Comparison of ENCODE assay signal across 8 mouse cellular contexts in genomic region chr1:152809541-152810252, GRCm38 (mm10). TPM values are rescaled to one million over a fixed set of nuclear protein-coding genes. Genes with fewer than 3 reads are reported as not detected.
DNase-seq lines count a peak whose midpoint lies in the region; ATAC-seq and TF ChIP-seq lines count a peak whose summit lies in the region.

No protein-coding gene starts in this region.

- H3K27ac ChIP-seq in neural tube, embryonic 11.5 days (ENCODE audit: low read depth, low read length), result no peak overlapping the region
- H3K27ac ChIP-seq in kidney, embryonic 14.5 days (ENCODE audit: low read depth, low read length), result 0 out of 2 replicates have a peak overlapping the region, but pooled peaks have one; percentile 17
- peak overlapping the region; percentile 57; the same call in 1 of the 2 replicates for H3K27ac ChIP-seq in stomach, embryonic 15.5 days
- H3K27ac ChIP-seq in cerebellum, adult 2 months (ENCODE audit: insufficient read depth, low read length), result no peak overlapping the region

- no peak for TF ChIP-seq CTCF in cerebellum, adult 2 months (IDR thresholded peaks at IDR 0.05; ENCODE audit: borderline replicate concordance, insufficient read depth, low read depth, low read length)

- H3K27me3 ChIP-seq in neural tube, embryonic 11.5 days (ENCODE audit: control insufficient read depth, insufficient read depth, low read length), result no peaks in the 10 kb centered on the region
- no peaks in the 10 kb centered on the region for H3K27me3 ChIP-seq in kidney, embryonic 14.5 days (ENCODE audit: control insufficient read depth, insufficient read depth, low read length)
- no peaks in the 10 kb centered on the region for H3K27me3 ChIP-seq in stomach, embryonic 15.5 days (replicated peaks)
- no peaks in the 10 kb centered on the region for H3K27me3 ChIP-seq in cerebellum, adult 2 months (ENCODE audit: control insufficient read depth, insufficient read depth, low read length)

- ATAC-seq in neural tube, embryonic 11.5 days (ENCODE audit: insufficient read depth, low FRiP score, low TSS enrichment), result no peak
- peak; percentile 72 for ATAC-seq in kidney, embryonic 14.5 days (ENCODE audit: low FRiP score, low TSS enrichment)
- ATAC-seq in stomach, embryonic 15.5 days (ENCODE audit: insufficient read depth, low FRiP score, low read depth), result peak; percentile 73

- no peaks in the 10 kb centered on the region for H3K9me3 ChIP-seq in neural tube, embryonic 11.5 days (ENCODE audit: control insufficient read depth, low read length)
- no peaks in the 10 kb centered on the region for H3K9me3 ChIP-seq in kidney, embryonic 14.5 days (ENCODE audit: control insufficient read depth, low read length)
- H3K9me3 ChIP-seq in stomach, embryonic 15.5 days, result no peaks in the 10 kb centered on the region

- DNase-seq in neural tube, embryonic 11.5 days (ENCODE audit: low spot score), result peak; percentile 51
- DNase-seq in neural tube, embryonic 10.5 days (ENCODE audit: extremely low spot score, low spot score), result no peak
- DNase-seq in heart, adult 11 months, result peak; percentile 98
- no peak for DNase-seq in frontal cortex, postnatal 10 days (ENCODE audit: low spot score in 2 of 2)
- DNase-seq in cerebellum, adult 2 months, result no peak
- DNase-seq in left cerebral cortex, adult 18-20 months (ENCODE audit: low spot score in 2 of 2), result no peak

- no peak for TF ChIP-seq POLR2A in cerebellum, adult 2 months (IDR thresholded peaks at IDR 0.05; ENCODE audit: borderline replicate concordance, insufficient read depth, low read length)

- no peak overlapping the region for H3K9ac ChIP-seq in neural tube, embryonic 11.5 days (ENCODE audit: low read length)
- H3K9ac ChIP-seq in kidney, embryonic 14.5 days (ENCODE audit: low read depth, low read length), result no peak overlapping the region
- no peak overlapping the region for H3K9ac ChIP-seq in stomach, embryonic 15.5 days

- no peak overlapping the region for H3K4me3 ChIP-seq in neural tube, embryonic 11.5 days (ENCODE audit: low read depth, low read length)
- no peak overlapping the region for H3K4me3 ChIP-seq in kidney, embryonic 14.5 days (ENCODE audit: low read length)
- no peak overlapping the region for H3K4me3 ChIP-seq in stomach, embryonic 15.5 days (replicated peaks)
- no peak overlapping the region for H3K4me3 ChIP-seq in cerebellum, adult 2 months (replicated peaks; ENCODE audit: insufficient read depth, low read depth, low read length)

- no peaks in the 10 kb centered on the region for H3K4me1 ChIP-seq in neural tube, embryonic 11.5 days (ENCODE audit: control insufficient read depth, insufficient read depth, low read length)
- H3K4me1 ChIP-seq in kidney, embryonic 14.5 days (ENCODE audit: control insufficient read depth, insufficient read depth, low read length), result peaks cover 9% of the 10 kb centered on the region; the same call in 1 of the 2 replicates
- no peaks in the 10 kb centered on the region for H3K4me1 ChIP-seq in stomach, embryonic 15.5 days
- H3K4me1 ChIP-seq in cerebellum, adult 2 months (ENCODE audit: control insufficient read depth, insufficient read depth, low read length), result peaks cover 3% of the 10 kb centered on the region; the same call in 1 of the 2 replicates

- no peaks in the 10 kb centered on the region for H3K36me3 ChIP-seq in neural tube, embryonic 11.5 days (ENCODE audit: control insufficient read depth, insufficient read depth, low read length)
- no peaks in the 10 kb centered on the region for H3K36me3 ChIP-seq in kidney, embryonic 14.5 days (ENCODE audit: control insufficient read depth, insufficient read depth, low read length)
- H3K36me3 ChIP-seq in stomach, embryonic 15.5 days, result no peaks in the 10 kb centered on the region

- WGBS in neural tube, embryonic 11.5 days, result 34% methylated on average over 8 of the region's 8 CpGs
- 24% methylated on average over 8 of the region's 8 CpGs for whole genome bisulfite sequencing in kidney, embryonic 14.5 days
- 33% methylated on average over 8 of the region's 8 CpGs for WGBS in stomach, embryonic 15.5 days
- WGBS in cerebellum, adult 2 months, result 21% methylated on average over 8 of the region's 8 CpGs

- no peak overlapping the region for H3K4me2 ChIP-seq in neural tube, embryonic 11.5 days (ENCODE audit: low read depth)
- H3K4me2 ChIP-seq in kidney, embryonic 14.5 days (replicated peaks; ENCODE audit: low read depth, low read length), result no peak overlapping the region; the same call in 1 of the 2 replicates
- H3K4me2 ChIP-seq in stomach, embryonic 15.5 days, result no peak overlapping the region; the same call in 1 of the 2 replicates

RNA-seq across cellular contexts. Expression of gene Ncf2, which starts 9.7 kb away (rescaled TPM):
- polyA plus RNA-seq in neural tube, embryonic 11.5 days (2014; fragmentation: Nextera tagmentation; extraction: Ambion mirVana), result 3.8 and 5.9 TPM in 2 replicates
- polyA plus RNA-seq in kidney, embryonic 14.5 days (2014; fragmentation: Nextera tagmentation; extraction: Ambion mirVana), result 5.6 and 7.1 TPM in 2 replicates
- 6.1 and 7.0 TPM in 2 replicates for polyA plus RNA-seq in stomach, embryonic 15.5 days (2015; fragmentation: Nextera tagmentation; extraction: Ambion mirVana)
- polyA plus RNA-seq in cerebellum, adult 2 months (2012; rRNA removed), result 2.0 and 2.7 TPM in 2 replicates
- 1 to 10 TPM; 2.4 to 5.0 TPM for total RNA-seq in left cerebral cortex, adult 18-20 months (2021)

RNA-seq across cellular contexts. Expression of gene Arpc5, which starts 43.4 kb away (rescaled TPM):
- 297 and 303 TPM in 2 replicates for polyA plus RNA-seq in neural tube, embryonic 11.5 days (2014; fragmentation: Nextera tagmentation; extraction: Ambion mirVana)
- polyA plus RNA-seq in kidney, embryonic 14.5 days (2014; fragmentation: Nextera tagmentation; extraction: Ambion mirVana), result 228 and 240 TPM in 2 replicates
- 326 and 330 TPM in 2 replicates for polyA plus RNA-seq in stomach, embryonic 15.5 days (2015; fragmentation: Nextera tagmentation; extraction: Ambion mirVana)
- 71.3 and 72.0 TPM in 2 replicates for polyA plus RNA-seq in cerebellum, adult 2 months (2012; rRNA removed)
- total RNA-seq in left cerebral cortex, adult 18-20 months (2021), result 10 to 100 TPM; 81.0 to 95.0 TPM

RNA-seq across cellular contexts. Expression of gene Rgl1, which starts 43.5 kb away (rescaled TPM):
- 31.8 and 34.8 TPM in 2 replicates for polyA plus RNA-seq in neural tube, embryonic 11.5 days (2014; fragmentation: Nextera tagmentation; extraction: Ambion mirVana)
- polyA plus RNA-seq in kidney, embryonic 14.5 days (2014; fragmentation: Nextera tagmentation; extraction: Ambion mirVana), result 45.2 and 63.8 TPM in 2 replicates
- polyA plus RNA-seq in stomach, embryonic 15.5 days (2015; fragmentation: Nextera tagmentation; extraction: Ambion mirVana), result 41.5 and 41.7 TPM in 2 replicates
- 22.4 and 24.4 TPM in 2 replicates for polyA plus RNA-seq in cerebellum, adult 2 months (2012; rRNA removed)
- total RNA-seq in left cerebral cortex, adult 18-20 months (2021), result 100 to 1,000 TPM; 111 to 116 TPM

RNA-seq across cellular contexts. Expression of gene Apobec4, which starts 59.3 kb away (rescaled TPM):
- polyA plus RNA-seq in neural tube, embryonic 11.5 days (2014; fragmentation: Nextera tagmentation; extraction: Ambion mirVana), result not detected in 2 replicates
- polyA plus RNA-seq in kidney, embryonic 14.5 days (2014; fragmentation: Nextera tagmentation; extraction: Ambion mirVana), result not detected in 2 replicates
- 0.08 TPM in 1 of 2 replicates, not detected in the other for polyA plus RNA-seq in stomach, embryonic 15.5 days (2015; fragmentation: Nextera tagmentation; extraction: Ambion mirVana)
- not detected in 2 replicates for polyA plus RNA-seq in cerebellum, adult 2 months (2012; rRNA removed)
- not detected for total RNA-seq in left cerebral cortex, adult 18-20 months (2021)

Comparison
In these comparisons a context has a peak if more than half of its experiments do, and no peak if none do; other contexts are left out.
1. DNase-seq: peak in neural tube, embryonic 11.5 days (single experiment) and heart, adult 11 months (single experiment); none in neural tube, embryonic 10.5 days (single experiment), frontal cortex, postnatal 10 days (0 of 2), cerebellum, adult 2 months (0 of 2) and left cerebral cortex, adult 18-20 months (0 of 2).
2. H3K27ac ChIP-seq: peak in kidney, embryonic 14.5 days (single experiment) and stomach, embryonic 15.5 days (single experiment); none in neural tube, embryonic 11.5 days (single experiment) and cerebellum, adult 2 months (single experiment).